10 mouse cellular contexts compared by ENCODE assay signal in the genomic region with DNA sequence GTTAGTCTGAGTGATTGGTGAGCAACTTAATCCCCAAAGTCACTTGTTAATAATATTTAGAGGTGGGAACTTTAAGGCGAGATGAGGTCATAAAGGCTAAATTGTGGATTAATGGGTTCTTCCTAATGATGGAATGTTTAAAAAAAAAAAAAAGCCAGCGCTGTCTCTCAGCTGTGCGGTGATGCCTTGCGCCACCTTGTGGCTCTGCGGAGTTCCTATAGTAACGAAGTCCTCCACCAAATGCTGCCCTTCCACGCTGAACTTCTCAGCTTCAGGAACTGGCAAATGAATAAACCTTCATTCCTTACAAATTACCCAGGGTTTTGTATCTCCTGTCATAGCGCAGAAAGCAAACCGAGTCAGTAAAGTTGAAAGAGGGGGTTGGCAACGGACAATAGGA. TPM values are rescaled to one million over a fixed set of nuclear protein-coding genes. Genes with fewer than 3 reads are reported as not detected.
DNase-seq lines count a peak whose midpoint lies in the region; ATAC-seq and TF ChIP-seq lines count a peak whose summit lies in the region.
"Had no signal": no experiment of that assay in that cellular context is flagged by ENCODE, and none has a peak within 500 bp of the region (broad histone marks: within the 10 kb centered on the region; RNA-seq: fewer than 3 reads in every experiment).

No protein-coding gene starts in this region.

- peak; percentile 86 for TF ChIP-seq CTCF in hindbrain, postnatal 0 days (IDR thresholded peaks at IDR 0.05; ENCODE audit: low read depth)
- peak; percentile 56 for TF ChIP-seq CTCF in olfactory bulb, adult 2 months (IDR thresholded peaks at IDR 0.05; ENCODE audit: insufficient read depth, low read depth, low read length)

- no peak for TF ChIP-seq POLR2A in olfactory bulb, adult 2 months (IDR thresholded peaks at IDR 0.05; ENCODE audit: insufficient read depth, low read depth, low read length)

- H3K4me1 ChIP-seq in hindbrain, postnatal 0 days (ENCODE audit: insufficient read depth, low read length), result no peaks in the 10 kb centered on the region
- peaks cover 12% of the 10 kb centered on the region for H3K4me1 ChIP-seq in limb, embryonic 10.5 days
- no peaks in the 10 kb centered on the region for H3K4me1 ChIP-seq in olfactory bulb, adult 2 months (ENCODE audit: control insufficient read depth, insufficient read depth, low read length)

- intact Hi-C loops in heart, postnatal 36 days (cut with DNase I), result no loop called here

- H3K4me2 ChIP-seq in hindbrain, postnatal 0 days (ENCODE audit: low read depth, low read length), result no peak overlapping the region

- 0 out of 2 replicates have a peak, but pooled peaks have one; percentile 61 for ATAC-seq in hindbrain, postnatal 0 days

- H3K9ac ChIP-seq in hindbrain, postnatal 0 days (replicated peaks; ENCODE audit: low read length), result no peak overlapping the region

- DNase-seq in heart, postnatal 36 days, result peak; percentile 14 to 44
- DNase-seq in heart, adult 8-10 months (ENCODE audit: low spot score), result no peak
- DNase-seq in ES-CJ7 (ENCODE audit: low read depth, low spot score), result peak; percentile 58
- DNase-seq in c-Kit-positive CD71-negative TER-119-negative erythroid progenitor cells, embryonic 14.5 days (ENCODE audit: low read depth), result peak; percentile 17
- DNase-seq in hindbrain, postnatal 0 days (ENCODE audit: low spot score), result peak; percentile 87
- DNase-seq in limb, embryonic 10.5 days (ENCODE audit: low spot score), result peak; percentile 54
- no peak for DNase-seq in yolk sac, embryonic 10.5 days (ENCODE audit: low spot score)

- H3K4me3 ChIP-seq in hindbrain, postnatal 0 days (ENCODE audit: low read length), result no peak overlapping the region
- no peak overlapping the region for H3K4me3 ChIP-seq in limb, embryonic 10.5 days
- H3K4me3 ChIP-seq in olfactory bulb, adult 2 months (ENCODE audit: insufficient read depth, low read depth, low read length), result no peak overlapping the region
- H3K4me3 ChIP-seq: erythroblast, embryonic 14.5 days had no signal

- 9% methylated on average over 10 of the region's 10 CpGs for WGBS in hindbrain, postnatal 0 days
- 7% methylated on average over 10 of the region's 10 CpGs for WGBS in limb, embryonic 10.5 days
- 10% methylated on average over 10 of the region's 10 CpGs for WGBS in olfactory bulb, adult 2 months

- no peak overlapping the region for H3K27ac ChIP-seq in hindbrain, postnatal 0 days
- no peak overlapping the region for H3K27ac ChIP-seq in limb, embryonic 10.5 days
- H3K27ac ChIP-seq in olfactory bulb, adult 2 months (ENCODE audit: insufficient read depth, low read depth, low read length), result no peak overlapping the region
- H3K27ac ChIP-seq: macrophage had no signal

- no peaks in the 10 kb centered on the region for H3K36me3 ChIP-seq in hindbrain, postnatal 0 days (ENCODE audit: insufficient read depth, low read length)
- H3K36me3 ChIP-seq in limb, embryonic 10.5 days, result no peaks in the 10 kb centered on the region

- no peaks in the 10 kb centered on the region for H3K9me3 ChIP-seq in hindbrain, postnatal 0 days (ENCODE audit: low read length)
- H3K9me3 ChIP-seq in limb, embryonic 10.5 days (replicated peaks), result no peaks in the 10 kb centered on the region

- no peaks in the 10 kb centered on the region for H3K27me3 ChIP-seq in hindbrain, postnatal 0 days (ENCODE audit: insufficient read depth, low read length)
- no peaks in the 10 kb centered on the region for H3K27me3 ChIP-seq in limb, embryonic 10.5 days (ENCODE audit: low read depth, poor library complexity, severe bottlenecking)

RNA-seq across cellular contexts. Expression of a gene that starts 27.0 kb away (rescaled TPM):
- total RNA-seq in heart, postnatal 36 days (2021), result 1,000 to 10,000 TPM; 1,412 to 1,495 TPM
- 1,000 to 10,000 TPM; 1,252 to 1,700 (median 1,462) TPM for total RNA-seq in heart, adult 8-10 months (2022)
- 56.4 and 153 TPM in 2 replicates for total RNA-seq in hindbrain, postnatal 0 days (2014; rRNA removed)
- polyA plus RNA-seq in hindbrain, postnatal 0 days (2015; fragmentation: Nextera tagmentation; extraction: Ambion mirVana), result 1,492 and 1,507 TPM in 2 replicates
- 1,295 and 1,533 TPM in 2 replicates for polyA plus RNA-seq in limb, embryonic 10.5 days (2016; fragmentation: Nextera tagmentation; extraction: Ambion mirVana)
- polyA plus RNA-seq in olfactory bulb, adult 2 months (2012; ENCODE audit: insufficient read depth, insufficient read length, low replicate concordance, missing spikeins), result not detected in 2 replicates

RNA-seq across cellular contexts. Expression of a gene that starts 36.6 kb away (rescaled TPM):
- not detected for total RNA-seq in heart, postnatal 36 days (2021)
- total RNA-seq in heart, adult 8-10 months (2022), result not detected
- 0.37 and 0.86 TPM in 2 replicates for total RNA-seq in hindbrain, postnatal 0 days (2014; rRNA removed)
- polyA plus RNA-seq in hindbrain, postnatal 0 days (2015; fragmentation: Nextera tagmentation; extraction: Ambion mirVana), result 3.4 and 3.6 TPM in 2 replicates
- 30.6 and 31.1 TPM in 2 replicates for polyA plus RNA-seq in limb, embryonic 10.5 days (2016; fragmentation: Nextera tagmentation; extraction: Ambion mirVana)
- polyA plus RNA-seq in olfactory bulb, adult 2 months (2012; ENCODE audit: insufficient read depth, insufficient read length, low replicate concordance, missing spikeins), result not detected in 2 replicates

RNA-seq across cellular contexts. Expression of a gene that starts 51.9 kb away (rescaled TPM):
- total RNA-seq in heart, postnatal 36 days (2021), result 100 to 1,000 TPM; 206 to 211 TPM
- total RNA-seq in heart, adult 8-10 months (2022), result 100 to 1,000 TPM; 194 to 232 (median 216) TPM
- total RNA-seq in hindbrain, postnatal 0 days (2014; rRNA removed), result 80.6 and 99.1 TPM in 2 replicates
- 417 and 430 TPM in 2 replicates for polyA plus RNA-seq in hindbrain, postnatal 0 days (2015; fragmentation: Nextera tagmentation; extraction: Ambion mirVana)
- 536 and 653 TPM in 2 replicates for polyA plus RNA-seq in limb, embryonic 10.5 days (2016; fragmentation: Nextera tagmentation; extraction: Ambion mirVana)
- polyA plus RNA-seq in olfactory bulb, adult 2 months (2012; ENCODE audit: insufficient read depth, insufficient read length, low replicate concordance, missing spikeins), result not detected in 2 replicates

RNA-seq across cellular contexts. Expression of a gene that starts 52.0 kb away (rescaled TPM):
- total RNA-seq in heart, postnatal 36 days (2021), result 10 to 100 TPM; 18.8 to 20.6 TPM
- 10 to 100 TPM; 16.6 to 19.7 (median 16.9) TPM for total RNA-seq in heart, adult 8-10 months (2022)
- total RNA-seq in hindbrain, postnatal 0 days (2014; rRNA removed), result 64.6 and 71.1 TPM in 2 replicates
- 39.7 and 42.2 TPM in 2 replicates for polyA plus RNA-seq in hindbrain, postnatal 0 days (2015; fragmentation: Nextera tagmentation; extraction: Ambion mirVana)
- polyA plus RNA-seq in limb, embryonic 10.5 days (2016; fragmentation: Nextera tagmentation; extraction: Ambion mirVana), result 35.4 and 37.9 TPM in 2 replicates
- not detected in 2 replicates for polyA plus RNA-seq in olfactory bulb, adult 2 months (2012; ENCODE audit: insufficient read depth, insufficient read length, low replicate concordance, missing spikeins)

Comparison
In these comparisons a context has a peak if more than half of its experiments do, and no peak if none do; other contexts are left out.
1. DNase-seq: peak in heart, postnatal 36 days (2 of 2), ES-CJ7 (single experiment), c-Kit-positive CD71-negative TER-119-negative erythroid progenitor cells, embryonic 14.5 days (single experiment), hindbrain, postnatal 0 days (single experiment) and limb, embryonic 10.5 days (single experiment); none in heart, adult 8-10 months (single experiment) and yolk sac, embryonic 10.5 days (single experiment).